13 mouse cellular contexts compared by ENCODE assay signal in the genomic region with DNA sequence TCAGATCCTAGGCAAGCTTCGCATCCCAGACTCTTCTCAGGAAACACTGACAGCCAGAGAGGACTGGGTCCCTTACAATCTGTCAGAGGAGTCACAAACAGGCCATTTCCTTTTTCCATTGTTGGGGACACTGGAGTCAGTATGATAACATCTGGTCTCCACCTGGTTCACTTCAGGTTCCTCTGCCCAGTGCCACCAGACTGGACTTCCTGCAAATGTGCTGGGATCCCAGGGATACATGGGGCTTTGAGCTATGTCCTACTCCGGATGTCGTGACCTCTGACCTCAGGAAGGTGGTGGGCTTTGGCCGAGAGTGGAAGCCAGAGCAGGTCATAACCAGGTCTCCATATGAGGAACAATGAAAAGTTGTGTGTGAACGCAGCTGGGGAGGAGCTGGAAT.
A peak's percentile ranks its signal among the peaks of the same experiment; 100 is the strongest.
DNase-seq lines count a peak whose midpoint lies in the region; ATAC-seq and TF ChIP-seq lines count a peak whose summit lies in the region.
"Had no signal": no experiment of that assay in that cellular context is flagged by ENCODE, and none has a peak within 500 bp of the region (broad histone marks: within the 10 kb centered on the region; RNA-seq: fewer than 3 reads in every experiment).

No protein-coding gene starts in this region.

- no peaks in the 10 kb centered on the region for H3K36me3 ChIP-seq in limb, embryonic 12.5 days
- no peaks in the 10 kb centered on the region for H3K36me3 ChIP-seq in neural tube, embryonic 15.5 days
- no peaks in the 10 kb centered on the region for H3K36me3 ChIP-seq in liver, embryonic 11.5 days (ENCODE audit: control insufficient read depth, insufficient read depth, low read length)
- H3K36me3 ChIP-seq: midbrain, embryonic 15.5 days had no signal

- 41% methylated on average over 5 of the region's 5 CpGs for WGBS in limb, embryonic 12.5 days
- 80% methylated on average over 5 of the region's 5 CpGs for WGBS in neural tube, embryonic 15.5 days
- 46% methylated on average over 5 of the region's 5 CpGs for WGBS in liver, embryonic 11.5 days

- H3K4me2 ChIP-seq in limb, embryonic 12.5 days = no peak overlapping the region
- H3K4me2 ChIP-seq in neural tube, embryonic 15.5 days = no peak overlapping the region
- no peak overlapping the region for H3K4me2 ChIP-seq in liver, embryonic 11.5 days
- H3K4me2 ChIP-seq: lung, embryonic 14.5 days; midbrain, embryonic 15.5 days had no signal

- H3K27me3 ChIP-seq in limb, embryonic 12.5 days = no peaks in the 10 kb centered on the region
- no peaks in the 10 kb centered on the region for H3K27me3 ChIP-seq in neural tube, embryonic 15.5 days (replicated peaks)
- H3K27me3 ChIP-seq in liver, embryonic 11.5 days (replicated peaks; ENCODE audit: control insufficient read depth, insufficient read depth, low read length) = no peaks in the 10 kb centered on the region
- H3K27me3 ChIP-seq: midbrain, embryonic 15.5 days had no signal

- intact Hi-C loops in gastrocnemius, adult 2 months (cut with DNase I) = no loop called here
- intact Hi-C loops in gastrocnemius, postnatal 36 days (cut with DNase I) = no loop called here

- H3K27ac ChIP-seq in gastrocnemius, adult 2 months = peak overlapping the region; percentile 38
- H3K27ac ChIP-seq in limb, embryonic 12.5 days = 0 out of 2 replicates have a peak overlapping the region, but pooled peaks have one; percentile 45
- H3K27ac ChIP-seq in neural tube, embryonic 15.5 days (replicated peaks) = no peak overlapping the region
- H3K27ac ChIP-seq in liver, embryonic 11.5 days (ENCODE audit: low read depth, low read length) = no peak overlapping the region
- H3K27ac ChIP-seq: layer of hippocampus, adult 2 months; midbrain, embryonic 15.5 days had no signal

- no peak overlapping the region for H3K9ac ChIP-seq in limb, embryonic 12.5 days (replicated peaks)
- H3K9ac ChIP-seq in neural tube, embryonic 15.5 days (replicated peaks) = no peak overlapping the region
- H3K9ac ChIP-seq in liver, embryonic 11.5 days (ENCODE audit: low read depth, low read length) = no peak overlapping the region
- H3K9ac ChIP-seq: lung, embryonic 14.5 days; midbrain, embryonic 15.5 days had no signal

- DNase-seq in gastrocnemius, adult 2 months = no peak
- DNase-seq in gastrocnemius, postnatal 36 days = no peak
- peak; percentile 40 for DNase-seq in adrenal gland, postnatal 10 days
- DNase-seq in kidney, adult 18-20 months = peak; percentile 41
- DNase-seq in liver, embryonic 11.5 days (ENCODE audit: low spot score) = no peak
- DNase-seq: B cell, adult 2 months; cerebellum, postnatal 10 days; lung, embryonic 14.5 days had no signal

- H3K9me3 ChIP-seq in limb, embryonic 12.5 days = no peaks in the 10 kb centered on the region
- H3K9me3 ChIP-seq in neural tube, embryonic 15.5 days (replicated peaks) = no peaks in the 10 kb centered on the region
- H3K9me3 ChIP-seq in liver, embryonic 11.5 days (ENCODE audit: control insufficient read depth, low read length) = no peaks in the 10 kb centered on the region
- H3K9me3 ChIP-seq: midbrain, embryonic 15.5 days had no signal

- peaks cover 30% of the 10 kb centered on the region for H3K4me1 ChIP-seq in limb, embryonic 12.5 days (replicated peaks)
- H3K4me1 ChIP-seq in neural tube, embryonic 15.5 days = peaks cover 19% of the 10 kb centered on the region
- no peaks in the 10 kb centered on the region for H3K4me1 ChIP-seq in liver, embryonic 11.5 days (replicated peaks; ENCODE audit: control insufficient read depth, insufficient read depth, low read length)

- ATAC-seq in limb, embryonic 12.5 days (ENCODE audit: insufficient number of reproducible peaks, insufficient read depth, low FRiP score, low TSS enrichment, low read depth) = no peak
- ATAC-seq in neural tube, embryonic 15.5 days (ENCODE audit: low FRiP score) = no peak
- no peak for ATAC-seq in inflammation-experienced regulatory T-cells, adult 6 months
- no peak for ATAC-seq in liver, embryonic 11.5 days (replicated peaks; ENCODE audit: low FRiP score)
- ATAC-seq: midbrain, embryonic 15.5 days had no signal

- TF ChIP-seq CTCF in gastrocnemius, adult 2 months (IDR thresholded peaks at IDR 0.05) = no peak

- H3K4me3 ChIP-seq in gastrocnemius, adult 2 months = no peak overlapping the region
- no peak overlapping the region for H3K4me3 ChIP-seq in limb, embryonic 12.5 days (replicated peaks)
- H3K4me3 ChIP-seq in neural tube, embryonic 15.5 days (replicated peaks) = no peak overlapping the region
- no peak overlapping the region for H3K4me3 ChIP-seq in liver, embryonic 11.5 days (ENCODE audit: low read depth, low read length)
- H3K4me3 ChIP-seq: layer of hippocampus, adult 2 months; midbrain, embryonic 15.5 days had no signal

Comparison
In these comparisons a context has a peak if more than half of its experiments do, and no peak if none do; other contexts are left out.
1. DNase-seq: peak in adrenal gland, postnatal 10 days (single experiment) and kidney, adult 18-20 months (single experiment); none in gastrocnemius, adult 2 months (single experiment), gastrocnemius, postnatal 36 days (0 of 2) and liver, embryonic 11.5 days (single experiment).
2. H3K27ac ChIP-seq: peak in gastrocnemius, adult 2 months (single experiment) and limb, embryonic 12.5 days (single experiment); none in neural tube, embryonic 15.5 days (single experiment) and liver, embryonic 11.5 days (single experiment).